Mouse (Mus musculus): Measurements from ENCODE around the gene Pigk. TPM values are rescaled to one million over a fixed set of nuclear protein-coding genes. Genes with fewer than 3 reads are reported as not detected.

Pigk gene
- polyA plus RNA-seq, 1 experiment from 2014 or later: 42.9 TPM

DNA sequence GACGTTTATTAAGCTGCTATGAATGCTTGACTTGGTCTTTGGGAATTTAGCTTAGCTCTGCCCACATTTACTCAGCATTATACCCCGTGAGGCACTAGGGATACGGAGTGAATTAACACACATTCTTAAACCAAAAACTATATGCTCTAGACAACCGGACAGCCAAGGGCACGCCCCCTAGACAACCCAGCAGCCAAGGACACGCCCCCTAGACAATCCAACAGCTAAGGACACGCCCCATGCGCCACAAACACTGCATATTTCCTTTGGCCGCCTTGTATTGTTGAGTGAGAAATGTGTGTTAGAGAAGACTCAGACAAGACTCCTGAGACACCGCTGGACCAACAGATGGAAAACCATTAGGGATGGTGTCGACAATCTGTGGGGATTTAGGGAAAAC is 229.1 kb downstream of the Pigk start:
- WGBS: 74% methylated on average over 11 of the region's 11 CpGs
- no peak overlapping the region for H3K9ac ChIP-seq (ENCODE audit: low read length)
- no peak for DNase-seq (ENCODE audit: low spot score)
- no peaks in the 10 kb centered on the region for H3K36me3 ChIP-seq (ENCODE audit: control insufficient read depth, insufficient read depth, low read length)
- H3K4me2 ChIP-seq (ENCODE audit: low read length): no peak overlapping the region
- H3K9me3 ChIP-seq (ENCODE audit: control insufficient read depth, low read length): no peaks in the 10 kb centered on the region
- H3K4me3 ChIP-seq (ENCODE audit: low read depth, low read length): no peak overlapping the region
- no peak; the same call in 1 of the 2 replicates for ATAC-seq (replicated peaks; ENCODE audit: low FRiP score, low TSS enrichment, low read depth)
- H3K27me3 ChIP-seq (replicated peaks; ENCODE audit: control insufficient read depth, insufficient read depth, low read length): no peaks in the 10 kb centered on the region
- no peak overlapping the region for H3K27ac ChIP-seq (ENCODE audit: low read depth)
- no peaks in the 10 kb centered on the region for H3K4me1 ChIP-seq (replicated peaks; ENCODE audit: control insufficient read depth, insufficient read depth, low read length)

DNA sequence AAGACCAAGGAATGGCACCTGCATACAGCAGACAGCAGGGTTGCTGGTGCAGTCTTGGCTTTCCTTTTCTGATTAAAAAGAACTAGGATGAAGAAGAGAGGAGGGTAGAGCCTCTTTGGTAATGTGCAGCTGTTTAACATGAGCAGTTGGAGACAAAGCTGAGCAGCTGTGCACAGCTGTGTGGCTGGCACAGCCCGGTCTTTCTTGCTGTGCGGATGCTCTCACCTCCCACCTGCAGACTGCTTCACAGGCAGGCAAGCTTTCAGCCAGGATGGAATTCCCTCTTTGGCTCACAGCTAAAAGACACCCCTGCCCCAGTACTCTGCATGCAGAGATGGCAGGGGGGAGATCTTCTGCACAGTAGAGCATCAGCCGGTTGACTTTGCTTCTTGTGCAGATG is 230.9 kb downstream of the Pigk start:
- DNase-seq (ENCODE audit: low spot score): no peak
- ATAC-seq (replicated peaks; ENCODE audit: low FRiP score, low TSS enrichment, low read depth): no peak
- 69% methylated on average over 3 of the region's 3 CpGs for WGBS

DNA sequence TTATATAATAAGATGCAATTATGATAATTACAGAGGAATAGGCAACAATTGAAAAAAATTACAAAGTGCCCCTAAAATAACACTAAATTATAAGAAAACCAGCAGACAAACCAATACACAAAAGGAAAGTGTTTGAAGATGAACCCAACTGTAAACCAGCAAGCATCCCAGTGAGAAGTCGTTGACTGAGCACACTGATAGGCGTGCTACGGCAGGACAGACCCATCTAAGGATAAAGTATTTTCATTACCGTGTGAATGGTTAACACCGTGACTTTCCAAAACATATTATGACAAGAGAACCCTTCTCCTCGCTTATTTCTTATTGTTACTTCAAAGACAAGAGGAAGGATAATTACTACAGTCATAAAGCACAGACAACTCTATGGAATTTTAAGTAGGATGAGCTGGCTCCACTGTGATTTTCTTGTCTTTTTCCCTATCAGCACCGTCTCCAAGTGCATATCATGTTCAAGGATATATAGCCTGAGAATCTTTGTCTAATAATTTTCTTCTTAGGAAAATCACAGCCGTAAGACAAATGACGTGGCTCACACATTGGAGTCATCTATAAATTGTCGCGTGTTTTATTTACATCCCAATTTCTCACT is 233.2 kb downstream of the Pigk start:
- H3K27ac ChIP-seq (ENCODE audit: low read depth): no peak overlapping the region

More for the DNA sequence above, 230.9 kb downstream of the Pigk start:
- no peak overlapping the region for H3K4me3 ChIP-seq (ENCODE audit: low read depth, low read length)
- no peaks in the 10 kb centered on the region for H3K27me3 ChIP-seq (replicated peaks; ENCODE audit: control insufficient read depth, insufficient read depth, low read length)
- H3K36me3 ChIP-seq (ENCODE audit: control insufficient read depth, insufficient read depth, low read length): no peaks in the 10 kb centered on the region
- no peaks in the 10 kb centered on the region for H3K9me3 ChIP-seq (ENCODE audit: control insufficient read depth, low read length)
- no peak overlapping the region for H3K27ac ChIP-seq (ENCODE audit: low read depth)
- no peak overlapping the region for H3K4me2 ChIP-seq (ENCODE audit: low read length)
- H3K4me1 ChIP-seq (replicated peaks; ENCODE audit: control insufficient read depth, insufficient read depth, low read length): no peaks in the 10 kb centered on the region
- no peak overlapping the region for H3K9ac ChIP-seq (ENCODE audit: low read length)

DNA sequence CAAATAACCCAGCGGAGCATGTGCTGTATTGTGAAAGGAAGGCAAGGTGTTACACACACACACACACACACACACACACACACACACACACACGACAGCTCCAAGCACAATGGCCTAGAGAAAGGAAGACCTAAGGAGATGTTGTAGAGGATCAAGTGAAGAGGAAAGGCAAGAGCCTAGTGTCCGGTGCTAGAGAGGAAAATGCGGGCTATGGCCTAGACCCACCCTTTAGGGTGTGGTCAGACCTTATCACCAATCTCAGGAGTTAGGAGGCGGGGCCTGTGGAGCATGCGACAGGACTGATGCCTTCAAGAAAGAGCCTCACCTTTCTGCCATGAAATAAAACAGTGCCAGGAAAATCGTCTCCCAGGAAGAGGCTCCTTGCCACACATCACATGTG is 234.7 kb downstream of the Pigk start:
- no peak overlapping the region for H3K4me3 ChIP-seq (ENCODE audit: low read depth, low read length)
- DNase-seq (ENCODE audit: low spot score) (no peak), ATAC-seq (replicated peaks; ENCODE audit: low FRiP score, low TSS enrichment, low read depth) (no peak)
- no peaks in the 10 kb centered on the region for H3K27me3 ChIP-seq (replicated peaks; ENCODE audit: control insufficient read depth, insufficient read depth, low read length)
- no peaks in the 10 kb centered on the region for H3K9me3 ChIP-seq (ENCODE audit: control insufficient read depth, low read length)
- no peak overlapping the region for H3K27ac ChIP-seq (ENCODE audit: low read depth)
- no peaks in the 10 kb centered on the region for H3K4me1 ChIP-seq (replicated peaks; ENCODE audit: control insufficient read depth, insufficient read depth, low read length)
- WGBS: 79% methylated on average over 7 of the region's 7 CpGs
- H3K36me3 ChIP-seq (ENCODE audit: control insufficient read depth, insufficient read depth, low read length): no peaks in the 10 kb centered on the region
- no peak overlapping the region for H3K9ac ChIP-seq (ENCODE audit: low read length)
- no peak overlapping the region for H3K4me2 ChIP-seq (ENCODE audit: low read length)

More for the DNA sequence above, 233.2 kb downstream of the Pigk start:
- no peaks in the 10 kb centered on the region for H3K27me3 ChIP-seq (replicated peaks; ENCODE audit: control insufficient read depth, insufficient read depth, low read length)
- WGBS: 80% methylated on average over 11 of the region's 11 CpGs
- no peak for DNase-seq (ENCODE audit: low spot score)
- no peak overlapping the region for H3K4me2 ChIP-seq (ENCODE audit: low read length)
- H3K9me3 ChIP-seq (ENCODE audit: control insufficient read depth, low read length): no peaks in the 10 kb centered on the region
- H3K36me3 ChIP-seq (ENCODE audit: control insufficient read depth, insufficient read depth, low read length): no peaks in the 10 kb centered on the region
- no peak overlapping the region for H3K9ac ChIP-seq (ENCODE audit: low read length)
- no peaks in the 10 kb centered on the region for H3K4me1 ChIP-seq (replicated peaks; ENCODE audit: control insufficient read depth, insufficient read depth, low read length)
- H3K4me3 ChIP-seq (ENCODE audit: low read depth, low read length): no peak overlapping the region
- no peak for ATAC-seq (replicated peaks; ENCODE audit: low FRiP score, low TSS enrichment, low read depth)

DNA sequence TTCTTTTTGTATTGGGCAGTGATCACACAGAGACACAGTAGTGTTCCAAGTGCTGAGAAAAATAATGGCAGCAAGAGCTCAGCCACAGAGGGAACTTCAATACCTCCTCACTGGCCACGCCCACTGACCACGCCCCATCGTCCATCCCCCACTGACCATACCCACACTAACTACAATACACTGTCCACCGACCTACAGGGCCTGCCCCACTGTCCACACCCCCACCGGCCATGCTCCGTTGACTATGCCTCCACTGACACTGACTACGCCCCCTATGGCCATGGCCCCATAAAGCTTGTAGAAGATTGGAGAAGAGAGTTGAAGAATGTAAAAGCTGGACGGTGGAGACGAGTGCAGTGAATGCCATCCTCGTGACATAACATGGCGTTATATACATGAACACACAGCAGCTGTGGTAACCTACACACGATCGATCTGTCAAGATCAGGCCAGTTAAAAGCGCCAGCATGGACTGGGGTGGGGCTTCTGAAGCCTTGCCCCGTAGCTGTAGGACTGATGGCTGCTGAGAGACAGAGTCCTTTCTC is 235.4 kb downstream of the Pigk start:
- no peak for ATAC-seq (replicated peaks; ENCODE audit: low FRiP score, low TSS enrichment, low read depth)
- Histone ChIP-seq H3K9me3 (ENCODE audit: control insufficient read depth, low read length) (no peaks in the 10 kb centered on the region), H3K4me1 (replicated peaks; ENCODE audit: control insufficient read depth, insufficient read depth, low read length) (no peaks in the 10 kb centered on the region), H3K27me3 (replicated peaks; ENCODE audit: control insufficient read depth, insufficient read depth, low read length) (no peaks in the 10 kb centered on the region), H3K4me2 (ENCODE audit: low read length) (no peak overlapping the region), H3K36me3 (ENCODE audit: control insufficient read depth, insufficient read depth, low read length) (no peaks in the 10 kb centered on the region), H3K4me3 (ENCODE audit: low read depth, low read length) (no peak overlapping the region), H3K9ac (ENCODE audit: low read length) (no peak overlapping the region), H3K27ac (ENCODE audit: low read depth) (no peak overlapping the region)
- WGBS: 95% methylated on average over 15 of the region's 15 CpGs
- DNase-seq (ENCODE audit: low spot score): no peak

DNA sequence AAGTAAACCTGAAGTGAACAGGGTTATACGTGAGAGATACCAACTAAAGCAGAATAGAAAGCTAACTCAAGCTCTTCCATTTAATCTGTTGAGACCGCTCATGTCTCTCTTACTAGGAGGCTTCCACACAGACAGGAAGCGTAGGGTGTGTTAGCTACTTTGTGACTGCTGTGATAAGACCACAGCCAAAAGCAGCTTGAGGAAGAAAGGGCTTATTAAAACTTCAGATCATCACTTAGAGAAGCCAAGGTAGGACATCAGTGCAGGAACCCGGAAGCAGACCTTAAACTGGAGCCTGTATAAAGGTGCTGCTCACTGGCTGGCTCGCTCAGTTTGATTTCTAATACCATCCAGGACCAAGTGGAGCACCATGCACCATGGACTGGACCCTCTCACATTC is 236.4 kb downstream of the Pigk start:
- Histone ChIP-seq H3K9ac (ENCODE audit: low read length) (no peak overlapping the region), H3K9me3 (ENCODE audit: control insufficient read depth, low read length) (no peaks in the 10 kb centered on the region), H3K4me3 (ENCODE audit: low read depth, low read length) (no peak overlapping the region), H3K27me3 (replicated peaks; ENCODE audit: control insufficient read depth, insufficient read depth, low read length) (no peaks in the 10 kb centered on the region), H3K4me1 (replicated peaks; ENCODE audit: control insufficient read depth, insufficient read depth, low read length) (no peaks in the 10 kb centered on the region), H3K36me3 (ENCODE audit: control insufficient read depth, insufficient read depth, low read length) (no peaks in the 10 kb centered on the region), H3K27ac (ENCODE audit: low read depth) (no peak overlapping the region), H3K4me2 (ENCODE audit: low read length) (no peak overlapping the region)
- ATAC-seq (replicated peaks; ENCODE audit: low FRiP score, low TSS enrichment, low read depth): no peak
- DNase-seq (ENCODE audit: low spot score): no peak
- 89% methylated on average over 5 of the region's 5 CpGs for WGBS

DNA sequence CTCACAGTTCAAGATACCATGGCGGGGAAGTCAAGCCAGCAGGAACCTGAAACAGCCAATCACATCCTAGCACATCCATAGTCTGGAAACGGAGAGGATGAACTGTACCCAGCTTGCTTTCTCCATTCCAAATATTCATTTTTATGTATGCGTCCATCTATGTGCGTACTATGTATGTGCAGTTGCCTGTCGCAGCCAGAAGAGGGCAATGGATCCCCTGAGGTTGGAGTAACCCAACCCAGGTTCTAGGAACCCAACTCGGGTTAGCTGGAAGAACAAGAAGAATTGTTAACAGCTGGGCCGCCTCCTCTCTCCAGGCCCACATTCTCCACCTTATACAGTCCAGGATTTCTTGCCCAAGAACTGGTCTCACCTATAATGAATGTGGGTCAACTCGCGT is 237.0 kb downstream of the Pigk start:
- H3K27ac ChIP-seq (ENCODE audit: low read depth): no peak overlapping the region
- H3K27me3 ChIP-seq (replicated peaks; ENCODE audit: control insufficient read depth, insufficient read depth, low read length): no peaks in the 10 kb centered on the region
- no peaks in the 10 kb centered on the region for H3K4me1 ChIP-seq (replicated peaks; ENCODE audit: control insufficient read depth, insufficient read depth, low read length)
- ATAC-seq (replicated peaks; ENCODE audit: low FRiP score, low TSS enrichment, low read depth) (no peak), DNase-seq (ENCODE audit: low spot score) (no peak)
- H3K9me3 ChIP-seq (ENCODE audit: control insufficient read depth, low read length): no peaks in the 10 kb centered on the region
- WGBS: 89% methylated on average over 9 of the region's 9 CpGs
- H3K9ac ChIP-seq (ENCODE audit: low read length): no peak overlapping the region
- no peak overlapping the region for H3K4me3 ChIP-seq (ENCODE audit: low read depth, low read length)
- no peaks in the 10 kb centered on the region for H3K36me3 ChIP-seq (ENCODE audit: control insufficient read depth, insufficient read depth, low read length)
- H3K4me2 ChIP-seq (ENCODE audit: low read length): no peak overlapping the region

DNA sequence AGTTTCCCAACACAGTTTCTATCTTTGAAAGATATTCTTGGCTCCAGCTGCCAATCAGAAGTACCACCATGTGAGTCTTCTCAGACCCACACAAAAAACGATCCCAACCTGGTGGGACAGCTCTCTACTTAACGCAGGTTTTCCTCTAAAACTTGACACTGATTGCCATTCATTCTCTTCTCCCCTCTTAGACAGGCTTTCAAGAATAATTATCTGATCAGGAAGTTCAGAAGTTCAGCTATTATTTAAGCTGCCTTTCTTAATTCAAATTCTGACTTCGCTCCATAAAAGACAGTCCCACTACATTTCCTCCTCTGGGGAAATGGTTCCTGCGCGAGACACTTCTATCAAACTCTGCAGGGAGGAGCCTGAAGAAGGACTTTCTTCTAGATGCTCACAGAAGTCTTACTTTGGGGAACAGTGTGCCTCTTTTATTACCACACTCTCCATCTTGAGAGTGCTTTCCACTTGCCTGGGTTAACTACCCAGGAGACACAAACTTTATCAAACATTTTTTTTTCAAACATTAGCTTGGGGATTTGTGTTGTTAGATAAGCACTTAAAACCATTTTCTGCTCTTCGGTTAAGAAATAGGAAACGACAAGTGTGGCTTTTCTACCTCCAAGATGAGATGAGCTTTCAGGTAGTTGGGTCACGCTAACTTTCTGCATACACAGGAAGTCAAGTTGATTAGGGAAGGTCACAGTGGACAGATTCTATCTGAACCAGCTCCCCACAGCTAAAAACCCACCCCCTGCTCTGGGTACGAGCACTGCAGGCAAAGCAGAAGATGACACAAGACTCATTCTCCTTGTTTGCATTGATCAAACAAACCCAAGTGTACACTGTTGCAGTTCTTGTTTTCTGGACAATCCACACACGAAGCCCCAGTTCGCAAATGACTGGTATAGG is 238.0 kb downstream of the Pigk start:
- Histone ChIP-seq H3K4me3 (ENCODE audit: low read depth, low read length) (no peak overlapping the region), H3K9me3 (ENCODE audit: control insufficient read depth, low read length) (no peaks in the 10 kb centered on the region), H3K27ac (ENCODE audit: low read depth) (no peak overlapping the region), H3K4me1 (replicated peaks; ENCODE audit: control insufficient read depth, insufficient read depth, low read length) (no peaks in the 10 kb centered on the region), H3K36me3 (ENCODE audit: control insufficient read depth, insufficient read depth, low read length) (no peaks in the 10 kb centered on the region), H3K9ac (ENCODE audit: low read length) (no peak overlapping the region), H3K27me3 (replicated peaks; ENCODE audit: control insufficient read depth, insufficient read depth, low read length) (no peaks in the 10 kb centered on the region), H3K4me2 (ENCODE audit: low read length) (no peak overlapping the region)
- DNase-seq (ENCODE audit: low spot score): no peak
- no peak for ATAC-seq (replicated peaks; ENCODE audit: low FRiP score, low TSS enrichment, low read depth)
- WGBS: 64% methylated on average over 11 of the region's 11 CpGs
